Mouse (Mus musculus): ENCODE data around the gene Grrp1.

DNA sequence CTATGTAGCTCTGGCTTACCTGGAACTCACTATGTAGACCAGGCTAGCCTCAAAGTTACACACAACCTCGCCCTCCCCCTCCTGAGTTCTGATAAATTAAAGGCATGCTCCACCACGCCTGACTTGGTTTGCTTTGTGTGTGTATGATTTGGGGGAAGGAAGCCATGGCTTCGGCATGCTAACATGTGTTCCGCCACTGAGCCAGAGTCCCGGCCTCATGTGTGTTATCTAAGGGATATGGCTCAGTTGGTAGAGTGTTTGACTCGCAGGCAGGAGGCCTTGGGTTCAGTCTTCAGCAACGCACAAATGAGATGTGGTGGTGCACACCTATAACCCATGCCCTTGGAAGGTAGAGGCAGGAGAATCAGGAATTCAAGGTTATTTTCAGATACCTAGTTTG, 18.1 kb upstream of the Grrp1 start:
- no peak for TF ChIP-seq POLR2A (IDR thresholded peaks at IDR 0.05; ENCODE audit: low read depth, low read length)
- TF ChIP-seq CTCF (conservative IDR thresholded peaks at IDR 0.05; ENCODE audit: insufficient read depth, insufficient read length, low read depth, low read length), result no peak
